Mouse (Mus musculus): ENCODE measurements around the gene Sf3b4. TPM values are rescaled to one million over a fixed set of nuclear protein-coding genes. Genes with fewer than 3 reads are reported as not detected.
A peak's percentile ranks its signal among the peaks of the same experiment; 100 is the strongest.
"Not testable (repeated sequence)": the region's sequence is repeated elsewhere in the genome, so short reads cannot be mapped to it uniquely, and the experiment has no call there.

The Sf3b4 gene
- polyA plus RNA-seq, 1 experiment from 2014 or later = 135 TPM

DNA sequence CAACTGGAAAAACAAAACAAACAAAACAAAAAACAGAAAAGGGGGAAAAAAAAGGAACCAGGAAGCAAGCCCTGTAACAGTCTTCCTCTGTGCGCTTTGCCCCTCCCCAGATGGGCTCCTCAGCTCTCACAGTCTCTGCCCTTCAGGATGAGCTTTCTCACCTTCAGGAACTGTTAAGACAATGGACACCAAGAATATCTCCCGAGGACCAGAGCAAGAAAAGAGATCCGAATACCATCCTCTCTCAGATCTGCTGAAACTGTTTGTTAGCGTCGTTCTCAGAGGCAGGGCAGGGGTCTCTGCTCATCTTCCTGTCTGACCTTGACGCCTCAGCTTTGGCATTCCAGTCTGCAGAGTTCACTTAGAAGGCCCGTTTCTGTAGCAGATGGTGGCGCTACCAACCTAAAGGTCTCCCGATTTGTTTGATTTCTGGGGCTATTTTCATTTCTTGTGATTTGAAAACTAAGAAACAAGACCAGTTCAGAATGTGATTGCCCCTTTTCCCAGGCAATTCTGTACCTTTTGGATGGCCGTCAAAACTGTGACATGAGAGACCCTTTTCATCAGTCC, 1.1 kb upstream of the Sf3b4 start:
- Histone ChIP-seq H3K4me2 (replicated peaks) (peak overlapping the region; percentile 97), H3K9me3 (ENCODE audit: control insufficient read depth, low read length) (no peaks in the 10 kb centered on the region), H3K4me3 (replicated peaks; ENCODE audit: low read length) (peak overlapping the region; percentile 74), H3K4me1 (replicated peaks; ENCODE audit: control insufficient read depth, insufficient read depth, low read length) (peaks cover 24% of the 10 kb centered on the region), H3K36me3 (replicated peaks; ENCODE audit: control insufficient read depth, insufficient read depth) (peaks cover 23% of the 10 kb centered on the region), H3K27ac (peak overlapping the region; percentile 98), H3K9ac (peak overlapping the region; percentile 89), H3K27me3 (ENCODE audit: control insufficient read depth, insufficient read depth, low read length) (no peaks in the 10 kb centered on the region)
- DNase-seq (ENCODE audit: low spot score) (no peak), ATAC-seq (ENCODE audit: low FRiP score) (no peak)
- 77% methylated on average over 10 of the region's 10 CpGs for WGBS

DNA sequence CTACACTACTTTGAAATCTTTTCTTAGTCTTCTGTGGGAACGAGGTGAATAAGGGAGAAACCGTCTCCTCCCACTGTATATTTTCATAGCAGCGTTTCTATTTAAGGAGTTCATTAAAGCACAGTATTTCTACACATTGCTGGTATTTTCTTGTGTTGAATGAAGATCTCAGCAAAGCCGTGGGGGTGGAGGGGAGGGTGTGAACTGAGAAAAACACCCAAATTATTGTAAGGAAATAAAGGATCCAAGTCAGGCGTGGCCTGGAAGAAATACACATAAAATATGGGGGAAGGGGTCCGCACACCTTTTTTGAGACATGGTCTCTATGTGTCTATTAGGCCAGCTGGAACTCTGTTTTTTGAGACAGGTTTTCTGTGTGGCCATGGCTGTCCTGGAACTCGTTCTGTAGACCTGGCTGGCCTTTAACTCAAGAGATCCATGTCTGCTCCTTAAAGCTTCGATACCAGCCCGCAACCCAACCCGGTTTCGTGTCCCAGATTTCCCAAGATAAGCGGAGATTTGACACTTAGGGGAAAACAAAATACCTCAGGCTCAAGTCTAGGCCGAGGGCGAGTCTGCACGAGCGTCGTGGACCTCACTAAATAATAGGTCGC, 442 bp upstream of the Sf3b4 start:
- Histone ChIP-seq H3K9ac (peak overlapping the region; percentile 89), H3K27me3 (ENCODE audit: control insufficient read depth, insufficient read depth, low read length) (no peaks in the 10 kb centered on the region), H3K9me3 (ENCODE audit: control insufficient read depth, low read length) (no peaks in the 10 kb centered on the region), H3K36me3 (replicated peaks; ENCODE audit: control insufficient read depth, insufficient read depth) (peaks cover 30% of the 10 kb centered on the region), H3K4me3 (replicated peaks; ENCODE audit: low read length) (peak overlapping the region; percentile 74), H3K27ac (peak overlapping the region; percentile 98), H3K4me1 (replicated peaks; ENCODE audit: control insufficient read depth, insufficient read depth, low read length) (peaks cover 24% of the 10 kb centered on the region), H3K4me2 (replicated peaks) (peak overlapping the region; percentile 97)
- ATAC-seq (ENCODE audit: low FRiP score) = peak; percentile 9; the same call in 1 of the 2 replicates
- no peak for DNase-seq (ENCODE audit: low spot score)
- 22% methylated on average over 18 of the region's 18 CpGs for WGBS

DNA sequence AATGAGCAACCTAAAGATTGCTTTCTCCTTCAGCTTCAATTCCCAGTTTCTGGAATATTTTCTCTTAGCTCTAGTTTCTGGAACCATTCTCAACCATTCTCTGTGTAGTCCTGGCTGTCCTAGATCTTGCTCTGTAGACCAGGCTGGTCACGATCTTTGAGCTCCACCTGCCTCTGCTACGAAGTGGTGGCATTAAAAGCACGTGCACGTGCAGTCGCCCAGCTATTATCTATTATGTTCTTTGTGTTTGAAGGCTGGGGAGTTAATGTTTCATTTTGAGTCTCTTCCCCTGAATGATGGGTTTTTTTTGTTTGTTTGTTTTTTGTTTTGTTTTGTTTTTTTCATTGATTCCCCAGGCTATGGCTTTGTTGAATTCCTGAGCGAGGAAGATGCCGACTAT, 1.1 kb downstream of the Sf3b4 start:
- peak overlapping the region; percentile 85 for H3K9ac ChIP-seq
- H3K9me3 ChIP-seq (ENCODE audit: control insufficient read depth, low read length) = no peaks in the 10 kb centered on the region
- no peak overlapping the region for H3K27ac ChIP-seq
- ATAC-seq (ENCODE audit: low FRiP score) (no peak), DNase-seq (ENCODE audit: low spot score) (no peak)
- H3K4me3 ChIP-seq (replicated peaks; ENCODE audit: low read length) = peak overlapping the region; percentile 74
- H3K4me1 ChIP-seq (replicated peaks; ENCODE audit: control insufficient read depth, insufficient read depth, low read length) = peaks cover 24% of the 10 kb centered on the region
- peak overlapping the region; percentile 97 for H3K4me2 ChIP-seq (replicated peaks)
- 39% methylated on average over 7 of the region's 7 CpGs for WGBS
- H3K27me3 ChIP-seq (ENCODE audit: control insufficient read depth, insufficient read depth, low read length) = no peaks in the 10 kb centered on the region
- peaks cover 45% of the 10 kb centered on the region for H3K36me3 ChIP-seq (replicated peaks; ENCODE audit: control insufficient read depth, insufficient read depth)

DNA sequence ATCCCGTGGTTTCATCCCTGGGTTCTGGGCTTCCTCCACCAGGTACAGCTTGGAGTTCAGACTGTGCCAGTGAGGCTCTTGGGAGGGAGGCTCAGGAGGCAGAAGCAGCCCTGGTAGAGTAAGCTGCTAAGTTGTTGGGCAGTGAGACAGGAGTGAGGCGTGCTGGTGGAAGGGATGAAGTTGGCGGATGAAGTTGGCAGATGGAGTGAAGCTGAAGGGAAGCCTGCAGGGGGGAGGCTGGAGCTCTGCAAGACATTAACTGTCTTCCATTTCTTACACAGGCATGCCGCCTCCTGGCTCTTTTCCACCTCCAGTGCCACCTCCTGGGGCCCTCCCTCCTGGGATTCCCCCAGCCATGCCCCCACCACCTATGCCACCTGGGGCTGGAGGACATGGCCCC, 1.9 kb downstream of the Sf3b4 start:
- not testable (repeated sequence) for H3K27ac ChIP-seq; H3K4me2 ChIP-seq (replicated peaks); H3K4me3 ChIP-seq (replicated peaks; ENCODE audit: low read length); DNase-seq (ENCODE audit: low spot score); H3K9ac ChIP-seq; H3K27me3 ChIP-seq (ENCODE audit: control insufficient read depth, insufficient read depth, low read length); ATAC-seq (ENCODE audit: low FRiP score); H3K9me3 ChIP-seq (ENCODE audit: control insufficient read depth, low read length)
- 84% methylated on average over 4 of the region's 4 CpGs for WGBS
- H3K36me3 ChIP-seq (replicated peaks; ENCODE audit: control insufficient read depth, insufficient read depth) = peaks cover 48% of the 10 kb centered on the region
- peaks cover 24% of the 10 kb centered on the region for H3K4me1 ChIP-seq (replicated peaks; ENCODE audit: control insufficient read depth, insufficient read depth, low read length)

DNA sequence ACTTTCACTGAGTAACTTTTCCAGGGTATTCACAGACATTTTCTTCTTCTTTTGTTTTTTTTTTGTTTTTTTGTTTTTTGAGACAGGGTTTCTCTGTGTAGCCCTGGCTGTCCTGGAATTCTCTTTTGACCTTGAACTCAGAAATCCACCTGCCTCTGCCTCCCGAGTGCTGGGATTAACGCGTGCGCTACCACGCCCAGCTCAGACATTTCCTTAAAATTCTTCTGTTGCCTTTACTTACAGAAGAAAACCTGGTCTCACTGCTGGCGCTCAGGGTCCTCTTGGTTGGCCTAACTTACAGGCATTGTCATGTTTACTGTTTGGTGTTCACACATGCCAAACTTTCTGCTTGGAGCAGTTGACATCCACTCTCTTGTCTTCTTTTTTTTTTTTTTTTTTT, 3.1 kb downstream of the Sf3b4 start:
- Histone ChIP-seq H3K27ac (no peak overlapping the region), H3K4me1 (replicated peaks; ENCODE audit: control insufficient read depth, insufficient read depth, low read length) (peaks cover 24% of the 10 kb centered on the region), H3K4me2 (replicated peaks) (no peak overlapping the region), H3K9ac (no peak overlapping the region), H3K36me3 (replicated peaks; ENCODE audit: control insufficient read depth, insufficient read depth) (peaks cover 48% of the 10 kb centered on the region), H3K9me3 (ENCODE audit: control insufficient read depth, low read length) (no peaks in the 10 kb centered on the region), H3K27me3 (ENCODE audit: control insufficient read depth, insufficient read depth, low read length) (no peaks in the 10 kb centered on the region), H3K4me3 (replicated peaks; ENCODE audit: low read length) (no peak overlapping the region)
- WGBS = 97% methylated on average over 6 of the region's 6 CpGs
- ATAC-seq (ENCODE audit: low FRiP score) = no peak
- DNase-seq (ENCODE audit: low spot score) = no peak

DNA sequence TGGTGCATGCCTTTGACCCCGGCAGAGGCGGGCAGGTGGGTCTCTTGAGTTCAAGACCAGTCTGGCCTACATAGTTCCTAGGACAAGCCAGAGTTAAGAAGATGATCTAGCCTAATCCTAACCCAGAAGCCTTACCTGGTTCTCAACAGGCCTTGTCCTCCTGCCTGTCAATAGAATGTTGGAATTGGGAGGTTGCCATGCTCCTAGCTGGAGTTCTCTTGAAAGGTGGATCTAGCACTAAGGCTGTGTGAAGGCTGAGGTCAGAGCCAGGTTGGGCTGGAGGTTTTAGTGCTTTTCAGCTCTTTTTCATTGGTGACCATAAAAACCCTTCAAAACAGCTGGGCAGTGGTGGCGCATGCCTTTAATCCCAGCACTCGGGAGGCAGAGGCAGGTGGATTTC, 6.3 kb downstream of the Sf3b4 start:
- 89% methylated on average over 4 of the region's 4 CpGs for WGBS
- no peak overlapping the region for H3K4me2 ChIP-seq (replicated peaks)
- H3K36me3 ChIP-seq (replicated peaks; ENCODE audit: control insufficient read depth, insufficient read depth) = peaks cover 48% of the 10 kb centered on the region
- no peak overlapping the region for H3K27ac ChIP-seq
- no peaks in the 10 kb centered on the region for H3K9me3 ChIP-seq (ENCODE audit: control insufficient read depth, low read length)
- no peaks in the 10 kb centered on the region for H3K27me3 ChIP-seq (ENCODE audit: control insufficient read depth, insufficient read depth, low read length)
- no peak overlapping the region for H3K9ac ChIP-seq
- H3K4me1 ChIP-seq (replicated peaks; ENCODE audit: control insufficient read depth, insufficient read depth, low read length) = peaks cover 25% of the 10 kb centered on the region
- DNase-seq (ENCODE audit: low spot score) = no peak
- ATAC-seq (ENCODE audit: low FRiP score) = no peak
- no peak overlapping the region for H3K4me3 ChIP-seq (replicated peaks; ENCODE audit: low read length)

DNA sequence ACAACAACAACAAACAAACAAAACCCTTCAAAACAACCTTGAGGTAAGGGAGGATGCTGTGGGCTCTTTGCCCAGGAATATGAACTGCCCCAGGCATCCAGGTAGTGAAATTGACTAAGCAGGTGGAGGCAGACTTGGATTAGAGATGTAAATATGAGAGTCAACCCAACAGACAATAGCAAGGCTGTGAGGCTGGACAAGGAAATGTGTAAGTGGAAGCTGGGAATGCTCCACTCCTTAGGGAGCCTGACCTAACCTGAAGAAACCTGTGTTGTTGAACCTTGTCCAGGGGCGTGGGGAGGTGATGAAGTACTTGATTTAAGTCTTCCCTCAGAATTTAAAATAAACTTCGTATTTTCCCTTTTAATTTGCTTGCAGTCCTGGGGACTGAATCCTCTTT, 6.8 kb downstream of the Sf3b4 start:
- H3K4me3 ChIP-seq (replicated peaks; ENCODE audit: low read length) = no peak overlapping the region
- WGBS = 82% methylated on average over 2 of the region's 2 CpGs
- H3K9me3 ChIP-seq (ENCODE audit: control insufficient read depth, low read length) = no peaks in the 10 kb centered on the region
- H3K36me3 ChIP-seq (replicated peaks; ENCODE audit: control insufficient read depth, insufficient read depth) = peaks cover 45% of the 10 kb centered on the region
- no peak for ATAC-seq (ENCODE audit: low FRiP score)
- no peak overlapping the region for H3K9ac ChIP-seq
- H3K4me1 ChIP-seq (replicated peaks; ENCODE audit: control insufficient read depth, insufficient read depth, low read length) = peaks cover 25% of the 10 kb centered on the region
- H3K27me3 ChIP-seq (ENCODE audit: control insufficient read depth, insufficient read depth, low read length) = no peaks in the 10 kb centered on the region
- DNase-seq (ENCODE audit: low spot score) = no peak
- no peak overlapping the region for H3K4me2 ChIP-seq (replicated peaks)
- no peak overlapping the region for H3K27ac ChIP-seq

DNA sequence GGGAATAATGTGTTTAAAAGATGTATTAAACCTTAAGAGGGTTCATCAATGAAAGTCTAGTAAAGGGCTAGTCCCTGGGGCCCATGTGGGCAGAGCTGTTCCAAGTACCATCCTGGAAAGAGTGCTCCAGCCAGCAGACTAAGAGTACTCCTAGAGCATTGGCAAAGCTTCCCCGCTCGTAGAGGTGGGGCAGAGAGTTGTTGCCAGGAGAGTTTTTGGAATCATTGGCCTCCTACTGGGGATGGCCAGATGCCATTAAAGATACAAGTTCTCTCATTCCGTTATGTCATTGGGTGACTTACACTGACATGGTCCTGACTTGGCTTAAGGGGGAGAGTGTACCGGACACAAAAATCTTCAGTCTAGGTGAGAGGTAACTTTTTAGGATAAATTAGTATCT, 7.4 kb downstream of the Sf3b4 start:
- H3K9me3 ChIP-seq (ENCODE audit: control insufficient read depth, low read length) = no peaks in the 10 kb centered on the region
- no peak overlapping the region for H3K4me2 ChIP-seq (replicated peaks)
- no peaks in the 10 kb centered on the region for H3K27me3 ChIP-seq (ENCODE audit: control insufficient read depth, insufficient read depth, low read length)
- no peak overlapping the region for H3K9ac ChIP-seq
- no peak for ATAC-seq (ENCODE audit: low FRiP score)
- peaks cover 40% of the 10 kb centered on the region for H3K36me3 ChIP-seq (replicated peaks; ENCODE audit: control insufficient read depth, insufficient read depth)
- DNase-seq (ENCODE audit: low spot score) = no peak
- H3K4me1 ChIP-seq (replicated peaks; ENCODE audit: control insufficient read depth, insufficient read depth, low read length) = peaks cover 27% of the 10 kb centered on the region
- 57% methylated on average over 4 of the region's 4 CpGs for WGBS
- H3K27ac ChIP-seq = no peak overlapping the region
- H3K4me3 ChIP-seq (replicated peaks; ENCODE audit: low read length) = no peak overlapping the region

DNA sequence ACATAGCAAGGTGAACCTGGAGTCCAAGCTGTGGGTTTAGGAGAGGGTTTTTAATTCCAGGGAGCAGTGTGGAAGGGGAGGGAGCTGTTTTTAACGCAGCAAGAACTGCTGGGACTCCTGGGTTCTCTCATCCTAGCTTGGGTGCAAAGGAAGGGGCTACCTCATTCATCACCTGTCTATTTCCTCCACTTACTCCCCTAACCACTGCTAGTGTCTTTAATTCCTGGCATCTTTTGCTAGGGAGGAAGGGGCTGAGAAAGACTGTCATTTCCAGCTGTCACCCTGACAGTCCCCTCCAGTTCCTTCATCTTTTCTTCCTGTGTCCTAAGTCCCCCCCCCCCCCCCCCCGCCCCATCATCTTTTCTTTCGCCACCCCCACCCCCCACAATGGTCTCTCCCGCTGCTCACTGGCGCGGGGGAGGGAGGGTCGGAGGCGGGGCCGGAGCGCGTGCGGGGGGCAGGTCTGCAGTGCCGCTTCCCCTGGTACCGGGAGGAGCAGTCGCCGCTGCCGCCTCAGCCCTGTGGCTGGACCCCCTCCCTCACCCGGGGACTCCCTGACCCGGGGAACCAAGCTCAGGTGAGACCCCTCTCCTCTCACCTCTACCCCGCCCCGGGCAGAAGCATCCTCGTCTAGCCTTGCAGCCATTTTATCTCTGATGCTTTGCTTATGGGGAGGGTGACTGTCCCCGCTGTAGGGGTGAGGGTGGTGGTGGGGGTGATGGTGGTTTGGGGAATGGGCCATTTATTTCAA, 8.8 kb downstream of the Sf3b4 start, which contains the start of gene Sv2a:
TSS of gene Sv2a (plus strand) at position 425 of the 751 bp plus-strand sequence.
- Histone ChIP-seq H3K27ac (peak within 1 kb of the TSS; percentile 85), H3K9ac (peak within 1 kb of the TSS; percentile 79), H3K4me3 (replicated peaks; ENCODE audit: low read length) (peak within 1 kb of the TSS; percentile 60), H3K9me3 (ENCODE audit: control insufficient read depth, low read length) (no peaks in the 10 kb centered on the region), H3K4me1 (replicated peaks; ENCODE audit: control insufficient read depth, insufficient read depth, low read length) (peaks cover 27% of the 10 kb centered on the region), H3K4me2 (replicated peaks) (peak within 1 kb of the TSS; percentile 63), H3K36me3 (replicated peaks; ENCODE audit: control insufficient read depth, insufficient read depth) (peaks cover 37% of the 10 kb centered on the region), H3K27me3 (ENCODE audit: control insufficient read depth, insufficient read depth, low read length) (no peaks in the 10 kb centered on the region)
- ATAC-seq (ENCODE audit: low FRiP score) = peak; percentile 80
- peak; percentile 62 for DNase-seq (ENCODE audit: low spot score)
- WGBS = 0% methylated on average over 14 of the region's 23 CpGs
